20 mouse cellular contexts compared by ENCODE assay signal in the genomic region with DNA sequence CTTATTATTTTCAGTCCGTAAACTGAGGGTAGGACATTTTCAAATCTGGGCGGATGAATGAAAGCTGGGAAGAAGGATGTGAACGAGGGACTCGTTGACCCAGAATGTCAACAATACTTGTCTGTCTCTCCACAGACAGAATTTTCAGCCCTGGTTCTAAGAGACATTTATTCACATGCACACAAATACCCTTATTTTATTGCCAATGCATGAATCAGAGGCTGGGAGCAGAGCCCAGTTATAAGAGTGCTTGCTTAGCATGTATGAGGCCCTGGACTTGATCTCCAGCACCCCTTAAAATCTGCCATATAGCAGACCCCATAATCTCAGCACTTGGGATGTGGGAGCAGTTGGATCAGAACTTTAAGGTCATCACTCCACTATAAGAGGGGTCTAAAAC.
"Had no signal": no experiment of that assay in that cellular context is flagged by ENCODE, and none has a peak within 500 bp of the region (broad histone marks: within the 10 kb centered on the region; RNA-seq: fewer than 3 reads in every experiment).

No protein-coding gene starts in this region.

- H3K27ac ChIP-seq: lung, embryonic 15.5 days; macrophage; midbrain, embryonic 13.5 days; neural tube, embryonic 13.5 days; neural tube, embryonic 15.5 days had no signal

- ATAC-seq: lung, postnatal 0 days; midbrain, embryonic 13.5 days; midbrain, embryonic 16.5 days had no signal

- H3K4me3 ChIP-seq: lung, embryonic 15.5 days; megakaryocyte, embryonic 14.5 days; midbrain, embryonic 13.5 days; myocyte; neural tube, embryonic 13.5 days; neural tube, embryonic 15.5 days had no signal

- DNase-seq: lung, adult 2 months; lung, postnatal 14 days; lung, postnatal 36 days; retina, postnatal 1 day; right cerebral cortex, adult 18-20 months; right cerebral cortex, postnatal 25 days; right cerebral cortex, postnatal 4 days; spleen, adult 18-20 months; thymus, adult 18-20 months; thymus, postnatal 14 days; thymus, postnatal 36 days had no signal
